Mouse (Mus musculus): Measurements from ENCODE around the gene Spp2. TPM values are rescaled to one million over a fixed set of nuclear protein-coding genes. Genes with fewer than 3 reads are reported as not detected.

The Spp2 gene
- not detected for polyA plus RNA-seq (2015; fragmentation: Illumina TruSeq; extraction: RNeasy Lipid Tissue Mini Kit (QIAGEN cat#74804); ENCODE audit: insufficient read depth, low read depth, low replicate concordance)

GRCm38 (mm10) chr1:88406807-88407198, at the start of gene Spp2:
Gene Spp2 (plus strand): TSS chr1:88406961.

Other genes starting within 250 kb of the Spp2 start
- gene Ugt1a5, start 240.9 kb upstream of the Spp2 start, polyA plus RNA-seq (2015; fragmentation: Illumina TruSeq; extraction: RNeasy Lipid Tissue Mini Kit (QIAGEN cat#74804); ENCODE audit: insufficient read depth, low read depth, low replicate concordance): not detected
- gene Ugt1a2, start 206.4 kb upstream of the Spp2 start, polyA plus RNA-seq (2015; fragmentation: Illumina TruSeq; extraction: RNeasy Lipid Tissue Mini Kit (QIAGEN cat#74804); ENCODE audit: insufficient read depth, low read depth, low replicate concordance): not detected
- not detected for gene Dnajb3, start 201.2 kb upstream of the Spp2 start, polyA plus RNA-seq (2015; fragmentation: Illumina TruSeq; extraction: RNeasy Lipid Tissue Mini Kit (QIAGEN cat#74804); ENCODE audit: insufficient read depth, low read depth, low replicate concordance)
- gene Ugt1a1, start 195.0 kb upstream of the Spp2 start, polyA plus RNA-seq (2015; fragmentation: Illumina TruSeq; extraction: RNeasy Lipid Tissue Mini Kit (QIAGEN cat#74804); ENCODE audit: insufficient read depth, low read depth, low replicate concordance): not detected
- gene Mroh2a, start 180.0 kb upstream of the Spp2 start, polyA plus RNA-seq (2015; fragmentation: Illumina TruSeq; extraction: RNeasy Lipid Tissue Mini Kit (QIAGEN cat#74804); ENCODE audit: insufficient read depth, low read depth, low replicate concordance): 0.98 TPM
- gene Hjurp, start 129.3 kb upstream of the Spp2 start, polyA plus RNA-seq (2015; fragmentation: Illumina TruSeq; extraction: RNeasy Lipid Tissue Mini Kit (QIAGEN cat#74804); ENCODE audit: insufficient read depth, low read depth, low replicate concordance): 15.3 TPM
- not detected for gene Trpm8, start 129.3 kb upstream of the Spp2 start, polyA plus RNA-seq (2015; fragmentation: Illumina TruSeq; extraction: RNeasy Lipid Tissue Mini Kit (QIAGEN cat#74804); ENCODE audit: insufficient read depth, low read depth, low replicate concordance)
- gene Glrp1, start 103.1 kb downstream of the Spp2 start, polyA plus RNA-seq (2015; fragmentation: Illumina TruSeq; extraction: RNeasy Lipid Tissue Mini Kit (QIAGEN cat#74804); ENCODE audit: insufficient read depth, low read depth, low replicate concordance): not detected